Mouse (Mus musculus): ENCODE results near the gene Rasl12.

Rasl12 gene

DNA sequence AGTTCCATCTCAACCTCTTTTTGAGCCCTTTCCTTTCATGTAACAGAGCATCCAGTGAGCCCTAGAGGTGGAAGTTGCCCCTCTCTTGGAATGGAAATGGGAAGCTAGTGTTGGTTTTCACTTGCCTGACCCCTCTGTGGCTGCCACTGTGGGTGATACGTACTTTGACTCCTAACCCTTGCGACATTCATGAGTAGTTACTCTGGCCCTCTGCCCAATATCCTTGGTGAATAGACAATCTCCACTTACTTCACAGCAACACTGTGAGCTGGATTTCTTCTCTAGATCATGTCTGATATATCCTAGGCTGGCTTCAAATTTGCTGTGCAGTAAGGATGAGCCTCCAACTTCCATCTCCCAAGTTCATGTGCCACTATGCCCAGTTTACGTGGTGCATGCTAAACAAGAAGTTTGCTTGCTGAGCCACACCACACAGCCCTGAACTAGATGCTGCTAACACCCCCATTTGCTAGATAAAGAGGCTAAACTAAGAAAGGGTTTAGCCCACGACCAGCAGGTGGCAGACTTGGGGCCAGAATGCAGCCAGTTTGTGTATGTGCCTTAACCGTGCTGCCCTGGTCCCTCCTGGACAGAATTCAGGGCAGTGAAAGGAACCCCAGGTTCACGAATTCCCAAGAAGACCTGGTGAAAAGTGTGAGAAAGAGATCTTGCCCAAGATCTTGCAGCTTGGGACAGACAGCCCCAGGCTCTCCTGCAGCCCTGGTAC lies 5.5 kb upstream of the Rasl12 start:
- DNase-seq, result peak; percentile 51 to 55

DNA sequence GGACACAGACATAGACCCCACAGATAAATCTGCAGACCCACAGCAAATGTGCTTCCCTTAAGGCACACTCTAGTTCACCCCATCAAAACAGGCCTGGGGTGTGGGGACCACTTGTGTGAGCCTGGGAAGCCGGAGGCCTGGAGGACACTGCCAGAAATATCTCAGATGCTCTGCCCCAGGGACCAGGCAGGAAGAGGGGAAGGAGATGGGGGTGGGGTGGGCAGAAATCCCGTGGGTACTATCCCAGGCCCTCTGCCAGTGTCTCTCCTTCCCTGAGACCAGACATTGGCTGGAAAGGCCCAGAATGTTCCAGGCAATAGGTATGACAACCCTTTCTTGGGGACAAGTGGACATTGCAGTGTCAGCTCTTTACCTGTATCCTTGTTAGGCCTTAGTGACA lies 4.7 kb upstream of the Rasl12 start:
- DNase-seq, result no peak

GRCm38 (mm10) chr9:65394360-65394759 lies 3.9 kb upstream of the Rasl12 start:
- DNase-seq, result no peak

- no peak for DNase-seq
Measured at GRCm38 (mm10) chr9:65399934-65400333, 1.6 kb downstream of the Rasl12 start.

DNA sequence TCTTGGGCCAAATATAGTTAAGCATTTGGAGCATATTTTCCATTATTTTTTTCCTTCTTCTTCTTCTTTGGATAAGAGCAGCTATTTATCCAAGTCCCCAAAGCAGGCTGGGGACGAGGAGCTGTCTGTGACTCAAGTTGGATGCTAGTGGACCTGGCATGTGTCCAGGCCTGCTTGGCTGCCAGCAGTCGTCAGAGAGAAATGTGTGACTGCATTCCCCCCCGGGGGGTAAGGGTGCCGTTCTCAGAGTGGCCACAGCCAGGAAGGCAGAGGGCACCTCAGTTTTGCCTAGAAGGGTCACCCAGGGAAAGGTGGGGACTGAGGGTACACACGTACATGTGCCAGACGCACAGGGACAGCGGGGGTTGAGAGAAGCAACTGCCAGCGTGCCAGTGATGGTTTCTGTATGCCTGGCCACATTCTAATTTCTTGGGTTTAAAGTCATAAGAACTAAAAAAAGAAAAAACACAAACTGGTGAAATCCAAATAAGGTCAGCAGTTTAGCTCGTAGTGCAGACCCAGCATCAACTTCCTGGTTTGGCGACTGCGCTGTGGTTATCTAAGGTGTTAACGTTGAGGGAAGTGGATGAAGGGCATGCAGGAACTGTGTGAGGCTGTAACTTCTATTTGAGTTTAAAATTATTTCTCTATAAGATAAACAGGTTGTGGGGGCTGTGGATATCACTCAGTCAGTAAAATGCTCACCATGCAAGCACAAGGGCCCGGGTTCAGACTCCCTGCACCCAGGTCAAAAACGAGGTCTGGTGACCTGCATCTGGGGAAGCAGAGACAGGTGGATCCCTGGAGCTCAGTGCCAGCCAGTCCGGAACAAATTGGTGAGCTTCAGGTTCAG lies 6.3 kb downstream of the Rasl12 start:
- peak; percentile 63 to 72 for DNase-seq

DNA sequence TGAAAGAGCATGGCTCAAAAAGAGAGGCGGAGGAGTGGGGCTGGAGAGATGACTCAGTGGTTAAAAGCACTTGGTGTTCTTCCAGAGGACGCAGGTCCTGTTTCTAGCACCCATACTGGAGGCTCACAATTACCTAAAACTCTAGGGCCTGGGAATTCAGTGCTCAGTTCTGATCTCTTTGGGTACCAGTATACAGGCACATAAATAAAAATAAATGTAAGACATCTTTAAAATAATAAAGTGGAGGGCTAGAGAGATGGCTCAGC lies 6.8 kb downstream of the Rasl12 start:
- no peak for DNase-seq

- no peak for DNase-seq
Measured at GRCm38 (mm10) chr9:65407327-65407726, 9.0 kb downstream of the Rasl12 start.

- no peak for DNase-seq
Measured at GRCm38 (mm10) chr9:65407861-65408260, 9.6 kb downstream of the Rasl12 start.

DNA sequence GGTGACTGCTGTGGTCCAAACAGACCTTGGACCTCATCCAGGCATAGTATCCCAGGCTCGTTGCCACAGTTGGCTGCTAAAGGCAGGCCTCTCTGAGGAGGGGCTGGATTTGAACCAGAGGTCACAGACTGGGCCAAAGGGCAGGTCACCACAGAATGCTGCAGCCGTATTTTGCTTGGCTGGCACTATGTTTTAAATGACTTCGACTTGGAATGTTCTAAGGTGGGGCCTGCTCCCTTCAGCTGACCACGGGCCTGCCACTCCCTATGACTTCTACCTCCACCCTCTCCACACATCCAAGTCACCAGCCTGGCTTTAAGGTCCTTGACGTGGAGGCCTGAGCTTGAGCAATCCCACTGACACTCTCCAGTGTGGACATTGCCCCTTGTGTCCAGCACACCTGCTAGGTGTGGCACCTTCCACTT lies 10.6 kb downstream of the Rasl12 start:
- no peak for DNase-seq

- DNase-seq, result no peak
Measured at GRCm38 (mm10) chr9:65410378-65410777, 12.1 kb downstream of the Rasl12 start.

DNA sequence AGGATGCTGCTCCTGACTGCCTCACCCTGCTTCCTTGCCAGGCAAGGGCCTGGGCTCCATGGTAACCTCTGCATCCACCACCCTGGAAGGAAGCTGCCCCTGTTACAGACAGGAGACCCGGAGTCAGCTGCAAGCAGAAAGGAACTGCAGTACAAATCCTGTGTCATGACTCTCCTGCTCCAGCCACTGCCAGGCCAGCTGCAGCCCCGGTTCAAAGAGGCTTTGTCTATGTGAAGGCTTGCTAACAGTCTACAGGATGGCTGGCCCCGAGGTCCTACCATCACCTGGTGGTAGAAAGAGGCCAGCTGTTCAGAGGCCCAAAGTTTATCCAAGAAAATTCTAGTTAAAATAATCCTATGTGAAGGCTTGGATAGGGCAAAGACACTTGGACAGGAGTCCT lies 13.0 kb downstream of the Rasl12 start:
- no peak for DNase-seq

DNA sequence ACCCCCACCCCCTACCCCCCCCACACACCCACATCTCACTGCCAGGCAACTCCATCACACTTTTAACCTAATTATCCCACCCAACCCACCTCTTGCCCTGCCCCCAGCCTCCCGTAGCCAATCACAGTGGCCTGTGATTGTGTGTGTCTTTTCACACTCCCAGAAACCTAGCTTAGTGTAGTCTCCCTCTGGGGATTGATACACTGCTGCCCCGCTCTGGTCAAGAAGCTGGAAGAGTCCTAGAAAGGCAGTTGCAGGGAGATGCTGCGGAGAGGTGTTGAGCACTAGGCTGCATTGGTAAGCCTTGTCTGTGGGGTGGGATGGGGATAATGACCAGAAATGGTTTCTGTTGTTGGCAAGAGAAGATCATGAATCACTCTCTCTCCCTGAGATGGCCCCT lies 19.4 kb downstream of the Rasl12 start:
- no peak for DNase-seq

- DNase-seq, result no peak
Measured at GRCm38 (mm10) chr9:65419633-65420032, 21.3 kb downstream of the Rasl12 start.

- no peak for DNase-seq
Measured at GRCm38 (mm10) chr9:65422760-65423501, 24.6 kb downstream of the Rasl12 start, which contains the start of gene Slc51b. Gene Slc51b, minus strand, starts transcription at chr9:65422955.

GRCm38 (mm10) chr9:65424393-65424792 lies 26.1 kb downstream of the Rasl12 start:
- DNase-seq, result no peak

DNA sequence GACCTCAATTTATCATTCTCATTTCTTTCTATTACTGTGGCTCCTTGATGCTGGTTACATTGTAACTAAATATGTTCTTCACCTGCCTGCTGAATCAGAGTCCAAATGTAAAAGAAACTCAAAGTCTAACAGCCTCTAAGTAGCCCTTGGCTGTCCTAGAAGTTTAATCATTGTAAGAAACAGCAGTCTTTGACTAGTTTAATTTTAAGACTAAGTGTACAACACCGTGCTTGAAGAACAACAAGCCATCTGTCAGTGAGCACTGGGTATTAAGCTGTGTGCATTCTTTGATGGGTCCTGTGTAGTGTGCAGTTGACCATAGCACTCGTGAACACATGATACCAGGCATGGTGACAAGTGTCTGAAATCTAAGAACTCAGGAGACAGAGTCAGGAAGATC lies 29.2 kb downstream of the Rasl12 start:
- no peak for DNase-seq

GRCm38 (mm10) chr9:65428003-65428402 lies 29.7 kb downstream of the Rasl12 start:
- no peak for DNase-seq

DNA sequence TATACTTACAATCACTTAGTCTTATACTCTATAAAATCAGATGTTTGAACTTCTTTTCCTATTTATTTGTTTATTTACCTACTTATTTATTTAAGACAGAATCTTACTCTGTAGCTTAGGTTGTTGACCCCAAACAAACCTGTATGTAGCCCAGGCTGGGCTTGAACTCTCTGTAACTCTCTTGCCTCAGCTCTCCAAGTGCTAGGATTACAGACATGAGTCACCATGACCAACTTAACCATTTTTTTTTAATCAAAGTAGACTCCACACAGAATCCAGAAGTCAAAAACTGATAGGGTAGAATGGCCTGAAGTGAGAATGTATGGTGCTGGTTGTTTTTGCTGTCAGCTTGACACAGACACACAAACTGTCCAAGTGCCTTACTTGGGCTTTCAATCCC lies 32.1 kb downstream of the Rasl12 start:
- DNase-seq, result no peak

- DNase-seq, result no peak
Measured at GRCm38 (mm10) chr9:65430921-65431320, 32.6 kb downstream of the Rasl12 start.

DNA sequence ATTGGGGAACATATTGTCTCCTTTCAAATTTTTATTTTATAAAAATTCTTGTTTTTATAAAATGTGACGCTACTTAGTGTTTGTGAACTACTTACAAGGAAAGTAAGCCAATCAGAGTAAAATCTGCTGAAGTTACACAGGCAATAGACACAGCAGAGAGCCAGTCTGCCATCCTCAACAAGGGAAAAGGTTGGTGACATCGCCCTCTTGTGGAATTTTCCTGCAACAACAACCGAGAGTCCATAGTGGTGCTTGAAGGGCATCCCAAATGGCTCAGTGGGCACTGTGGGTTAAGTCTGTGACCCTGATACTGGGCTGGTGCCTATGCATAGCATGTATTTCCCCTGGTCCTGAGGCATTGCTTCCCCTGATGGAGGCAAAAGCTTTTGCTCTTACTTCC lies 33.9 kb downstream of the Rasl12 start:
- peak; percentile 79 to 80 for DNase-seq

DNA sequence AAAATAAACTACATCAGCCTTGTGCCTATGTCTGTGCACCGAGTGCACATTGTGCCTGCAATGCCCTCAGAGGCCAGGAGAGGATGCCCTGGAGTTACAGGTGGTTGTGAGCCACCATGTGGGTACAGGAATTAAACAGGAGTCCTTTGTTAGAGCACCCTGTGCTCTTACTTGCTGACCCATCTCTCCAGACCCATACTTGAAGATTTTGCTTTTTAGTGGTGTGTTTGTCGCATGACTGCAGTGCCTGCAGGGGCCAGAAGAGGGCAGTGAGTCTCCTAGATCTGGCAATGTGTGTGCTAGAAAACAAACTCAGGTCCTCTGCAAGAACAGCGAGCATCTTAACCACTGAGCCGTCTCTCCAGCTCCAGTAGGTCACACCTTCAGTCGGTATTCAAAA lies 35.8 kb downstream of the Rasl12 start:
- peak; percentile 10 to 17 for DNase-seq

GRCm38 (mm10) chr9:65435211-65435610 lies 36.9 kb downstream of the Rasl12 start:
- DNase-seq, result no peak

- DNase-seq, result peak; percentile 93 to 94
Measured at GRCm38 (mm10) chr9:65435671-65436301, 37.5 kb downstream of the Rasl12 start, which contains the start of gene Mtfmt. Gene Mtfmt, plus strand, starts transcription at chr9:65435782.
